Mouse (Mus musculus) heart, embryonic 14.5 days (tissue): ENCODE measurements around the gene Gm4969. TPM values are rescaled to one million over a fixed set of nuclear protein-coding genes. Genes with fewer than 3 reads are reported as not detected.
"Not testable (repeated sequence)": the region's sequence is repeated elsewhere in the genome, so short reads cannot be mapped to it uniquely, and the experiment has no call there.

Experiments
- ATAC-seq: fragments of 200-750 bp; cut with Nextera tagmentation; 2 replicates; pipeline ENCODE4 v1.8.0; 2017; ENCODE audit warnings: low read depth, moderate TSS enrichment; ENCODE audit not compliant: insufficient number of reproducible peaks, insufficient read depth, low FRiP score
- H3K27ac ChIP-seq, 2 experiments: fragments of 200-500 bp in 1 of 2; fragments of 300-500 bp in 1 of 2; sonication (generic) in 1 of 2; replicated peaks in 1 of 2; 2 replicates each; pipeline ENCODE4 v1.5.1; 2012 to 2014; ENCODE audit warnings: low read depth in 2 of 2, low read length in 2 of 2, control low read depth in 1 of 2, mild to moderate bottlenecking in 1 of 2, mixed read lengths in 1 of 2; ENCODE audit not compliant: control insufficient read depth in 1 of 2, insufficient read depth in 1 of 2
- H3K27me3 ChIP-seq: fragments of 300-500 bp; sonication (generic); 2 replicates; pipeline ENCODE4 v1.6.1; 2014; ENCODE audit warnings: mild to moderate bottlenecking, low read length, control low read depth; ENCODE audit not compliant: control insufficient read depth, insufficient read depth
- H3K36me3 ChIP-seq: fragments of 300-500 bp; sonication (generic); 2 replicates; pipeline ENCODE4 v1.6.1; 2014; ENCODE audit warnings: mild to moderate bottlenecking, control low read depth, low read length, mixed read lengths; ENCODE audit not compliant: control insufficient read depth, insufficient read depth
- H3K4me1 ChIP-seq, 2 experiments: fragments of 200-500 bp in 1 of 2; fragments of 300-500 bp in 1 of 2; sonication (generic) in 1 of 2; 2 replicates each; pipeline ENCODE4 v1.6.1; 2012 to 2014; ENCODE audit warnings: low read length in 2 of 2, control low read depth in 1 of 2, mixed read lengths in 1 of 2; ENCODE audit not compliant: control insufficient read depth in 2 of 2, insufficient read depth in 2 of 2
- H3K4me2 ChIP-seq: fragments of 300-500 bp; sonication (generic); 2 replicates; pipeline ENCODE4 v1.6.1; 2014; ENCODE audit warnings: mild to moderate bottlenecking, low read length
- H3K4me3 ChIP-seq, 2 experiments: fragments of 200-500 bp in 1 of 2; fragments of 300-500 bp in 1 of 2; sonication (generic) in 1 of 2; 2 replicates each; pipeline ENCODE4 v1.5.1; 2012 to 2014; ENCODE audit warnings: low read length in 2 of 2, mild to moderate bottlenecking in 2 of 2, control low read depth in 1 of 2, low read depth in 1 of 2, moderate library complexity in 1 of 2; ENCODE audit not compliant: control insufficient read depth in 1 of 2, insufficient read depth in 1 of 2
- H3K9ac ChIP-seq: fragments of 300-500 bp; sonication (generic); 2 replicates; pipeline ENCODE4 v1.6.1; 2014; ENCODE audit warnings: mild to moderate bottlenecking, low read length
- H3K9me3 ChIP-seq: fragments of 300-500 bp; sonication (generic); 2 replicates; pipeline ENCODE4 v1.6.1; 2016; ENCODE audit warnings: low read length, control low read depth; ENCODE audit not compliant: control insufficient read depth
- WGBS: fragments of 180-500 bp; shearing (Covaris S2); extraction: QIAGEN DNeasy Blood & Tissue Kit; methylation state at CpG from one replicate; pipeline ENCODE4 v1.1.7; 2014; 5-methylcytosine and 5-hydroxymethylcytosine counted together
- polyA plus RNA-seq: library from polyadenylated mRNA; unstranded; fragments of >200 nt; fragmentation: Nextera tagmentation; extraction: Ambion mirVana; gene quantifications from 2 replicates; pipeline ENCODE4 v1.2.1, GENCODE M21; 2014

The Gm4969 gene
- polyA plus RNA-seq, 1 experiment from 2014 or later = 1.2 TPM

DNA sequence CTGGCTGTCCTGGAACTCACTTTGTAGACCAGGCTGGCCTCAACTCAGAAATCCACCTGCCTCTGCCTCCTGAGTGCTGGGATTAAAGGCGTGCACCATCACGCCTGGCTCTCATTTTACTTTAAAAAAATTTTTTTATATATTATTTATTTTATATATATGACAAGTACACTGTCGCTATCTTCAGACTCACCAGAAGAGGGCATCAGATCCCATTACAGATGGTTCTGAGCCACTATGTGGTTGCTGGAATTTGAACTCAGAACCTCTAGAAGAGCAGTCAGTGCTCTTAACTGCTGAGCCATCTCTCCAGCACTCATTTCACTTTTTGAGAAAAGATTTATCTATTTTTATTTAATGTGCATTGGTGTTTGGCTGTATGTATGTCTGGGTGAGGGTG lies 47.1 kb downstream of the Gm4969 start:
- H3K9ac ChIP-seq, H3K36me3 ChIP-seq, H3K27ac ChIP-seq, ATAC-seq, H3K4me1 ChIP-seq, H3K4me3 ChIP-seq, H3K4me2 ChIP-seq, H3K9me3 ChIP-seq: not testable (repeated sequence)
- WGBS = 51% methylated on average over 3 of the region's 3 CpGs
- peaks cover 15% of the 10 kb centered on the region for H3K27me3 ChIP-seq

DNA sequence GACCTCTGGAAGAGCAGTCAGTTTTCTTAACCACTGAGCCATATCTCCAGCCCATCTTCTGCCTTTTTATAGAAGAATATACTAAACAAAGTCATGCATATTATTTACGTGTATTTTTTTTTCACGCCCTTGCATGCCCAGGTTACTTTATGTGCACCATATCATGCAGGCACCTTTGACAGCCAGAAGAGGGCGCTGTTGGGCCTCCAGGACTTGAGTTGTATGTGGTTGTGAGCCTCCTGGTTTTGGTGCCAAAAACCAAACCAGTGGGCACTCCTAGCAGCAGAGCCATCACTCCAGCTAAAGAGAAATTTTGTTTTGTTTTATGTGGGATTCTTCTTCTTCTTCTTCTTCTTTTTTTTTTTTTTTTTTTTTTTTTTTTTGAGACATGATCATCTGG lies 48.7 kb downstream of the Gm4969 start:
- no peak overlapping the region for H3K27ac ChIP-seq
- no peak for ATAC-seq
- no peak overlapping the region for H3K9ac ChIP-seq
- H3K4me3 ChIP-seq = no peak overlapping the region
- H3K4me1 ChIP-seq = no peaks in the 10 kb centered on the region
- no peaks in the 10 kb centered on the region for H3K36me3 ChIP-seq
- H3K27me3 ChIP-seq = peaks cover 30% of the 10 kb centered on the region
- 49% methylated on average over 3 of the region's 3 CpGs for WGBS
- no peaks in the 10 kb centered on the region for H3K9me3 ChIP-seq
- H3K4me2 ChIP-seq = no peak overlapping the region

DNA sequence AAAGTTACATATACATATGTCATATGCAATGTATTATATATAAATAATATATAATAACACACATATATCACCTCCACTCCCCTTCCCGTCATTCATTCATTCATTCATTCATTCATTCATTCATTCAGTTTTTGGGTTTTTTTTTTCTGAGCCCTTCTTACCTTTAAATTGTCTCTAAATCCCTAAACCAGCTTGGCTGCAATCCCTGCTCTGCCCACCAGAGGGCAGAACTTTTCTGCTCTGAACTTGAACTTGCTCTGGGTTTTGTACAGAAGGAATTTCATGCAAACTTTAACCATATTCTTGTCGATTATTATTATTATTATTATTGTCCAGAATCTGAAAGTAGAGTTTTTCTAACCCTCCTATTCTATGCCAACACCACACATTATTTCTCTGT lies 49.5 kb downstream of the Gm4969 start:
- ATAC-seq = no peak
- no peaks in the 10 kb centered on the region for H3K9me3 ChIP-seq
- H3K36me3 ChIP-seq = no peaks in the 10 kb centered on the region
- no peak overlapping the region for H3K9ac ChIP-seq
- H3K4me2 ChIP-seq = no peak overlapping the region
- no peak overlapping the region for H3K4me3 ChIP-seq
- peaks cover 34% of the 10 kb centered on the region for H3K27me3 ChIP-seq
- H3K27ac ChIP-seq = no peak overlapping the region
- 1% methylated on average over 2 of the region's 2 CpGs for WGBS
- no peaks in the 10 kb centered on the region for H3K4me1 ChIP-seq

DNA sequence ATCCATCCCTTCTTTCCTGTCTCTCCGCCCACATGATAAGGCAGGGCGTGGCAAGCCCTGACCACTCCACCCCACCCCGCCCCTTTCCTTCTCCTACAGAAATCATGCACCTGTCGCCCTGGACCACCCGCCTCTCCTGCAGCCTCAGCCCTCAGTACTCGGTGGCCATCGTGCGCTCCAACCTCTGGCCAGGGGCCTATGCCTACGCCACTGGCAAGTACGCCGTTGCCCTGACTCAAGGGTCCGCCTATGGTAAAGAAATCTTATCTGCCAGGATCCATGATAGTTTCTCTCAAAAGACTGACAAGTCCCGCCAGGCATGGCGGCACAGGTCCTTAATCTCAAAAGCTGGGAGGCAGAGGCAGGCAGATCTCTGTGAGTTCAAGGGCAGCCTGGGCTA lies 50.2 kb downstream of the Gm4969 start:
- H3K27ac ChIP-seq = no peak overlapping the region
- 60% methylated on average over 11 of the region's 14 CpGs for whole genome bisulfite sequencing
- no peak overlapping the region for H3K4me3 ChIP-seq
- no peaks in the 10 kb centered on the region for H3K36me3 ChIP-seq
- H3K9ac ChIP-seq = no peak overlapping the region
- ATAC-seq = no peak
- peaks cover 34% of the 10 kb centered on the region for H3K27me3 ChIP-seq
- H3K4me1 ChIP-seq = no peaks in the 10 kb centered on the region
- no peaks in the 10 kb centered on the region for H3K9me3 ChIP-seq
- no peak overlapping the region for H3K4me2 ChIP-seq

DNA sequence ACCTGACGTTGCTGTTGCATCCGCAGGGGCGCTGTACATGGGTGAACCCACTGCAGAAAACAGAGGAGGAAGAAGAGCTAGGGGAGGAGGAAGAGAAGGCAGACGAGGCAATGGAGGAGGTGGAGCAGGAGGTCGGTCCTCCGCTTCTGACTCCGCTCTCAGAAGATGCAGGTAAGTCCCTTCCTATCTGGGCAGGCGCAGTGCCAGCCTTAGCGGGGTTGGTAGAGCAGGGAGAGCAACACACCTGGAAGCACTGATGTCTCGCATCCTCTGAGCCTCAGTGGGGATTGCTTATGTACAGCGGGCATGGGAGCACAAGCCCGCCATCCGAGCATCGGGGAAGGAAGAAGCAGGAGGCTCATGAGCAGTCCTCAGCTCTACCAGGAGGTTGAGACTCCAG lies 51.1 kb downstream of the Gm4969 start:
- H3K4me1 ChIP-seq = no peaks in the 10 kb centered on the region
- 43% methylated on average over 14 of the region's 14 CpGs for WGBS
- no peak overlapping the region for H3K9ac ChIP-seq
- no peak overlapping the region for H3K4me2 ChIP-seq
- H3K27ac ChIP-seq = no peak overlapping the region
- H3K4me3 ChIP-seq = no peak overlapping the region
- ATAC-seq = no peak
- no peaks in the 10 kb centered on the region for H3K36me3 ChIP-seq
- H3K27me3 ChIP-seq = peaks cover 34% of the 10 kb centered on the region
- no peaks in the 10 kb centered on the region for H3K9me3 ChIP-seq

DNA sequence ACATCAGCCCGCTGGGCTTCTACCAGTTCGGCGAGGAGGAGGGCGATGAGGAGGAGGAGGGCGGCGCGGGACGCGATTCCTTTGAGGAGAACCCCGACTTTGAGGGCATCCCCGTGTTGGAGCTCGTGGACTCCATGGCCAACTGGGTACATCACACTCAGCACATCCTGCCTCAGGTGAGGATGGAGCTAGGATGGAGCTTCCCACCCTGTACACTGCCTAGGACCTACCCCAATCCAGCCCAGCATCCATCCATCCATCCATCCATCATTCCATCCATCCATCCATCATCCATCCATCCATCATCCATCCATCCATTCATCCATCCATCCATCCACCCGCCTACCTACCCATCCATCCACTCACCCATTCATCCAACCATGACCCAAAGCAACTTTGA lies 52.3 kb downstream of the Gm4969 start:
- no peaks in the 10 kb centered on the region for H3K9me3 ChIP-seq
- H3K27me3 ChIP-seq = peaks cover 34% of the 10 kb centered on the region
- H3K4me2 ChIP-seq = peak overlapping the region; percentile 12; the same call in 1 of the 2 replicates
- 43% methylated on average over 13 of the region's 13 CpGs for WGBS
- H3K36me3 ChIP-seq = no peaks in the 10 kb centered on the region
- ATAC-seq = no peak
- H3K4me1 ChIP-seq = no peaks in the 10 kb centered on the region
- no peak overlapping the region for H3K4me3 ChIP-seq
- no peak overlapping the region for H3K27ac ChIP-seq
- H3K9ac ChIP-seq = no peak overlapping the region

DNA sequence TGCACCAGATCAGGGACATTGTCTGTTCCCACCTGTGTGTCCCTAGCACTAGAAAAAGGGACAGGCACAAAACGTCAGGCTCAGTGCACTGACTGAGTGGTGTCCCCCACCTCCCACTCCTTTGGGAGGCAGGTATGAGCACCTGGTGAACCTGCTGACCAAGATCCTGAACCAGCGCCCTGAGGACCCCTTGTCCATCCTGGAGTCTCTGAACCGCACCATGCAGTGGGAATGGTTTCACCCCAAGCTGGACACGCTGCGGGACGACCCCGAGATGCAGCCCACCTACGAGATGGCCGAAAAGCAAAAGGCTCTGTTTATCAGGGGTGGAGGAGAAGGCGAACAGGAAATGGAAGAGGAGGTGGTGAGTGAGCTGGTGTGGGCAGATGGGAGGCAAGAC lies 60.8 kb downstream of the Gm4969 start:
- Histone ChIP-seq H3K9ac (no peak overlapping the region), H3K27ac (no peak overlapping the region), H3K27me3 (no peaks in the 10 kb centered on the region), H3K9me3 (no peaks in the 10 kb centered on the region), H3K4me1 (peaks cover 0 to 5% of the 10 kb centered on the region in 2 experiments; a peak in 1 of 4 replicates), H3K4me3 (no peak overlapping the region), H3K4me2 (no peak overlapping the region), H3K36me3 (peaks cover 10% of the 10 kb centered on the region)
- no peak for ATAC-seq
- 81% methylated on average over 10 of the region's 10 CpGs for WGBS

DNA sequence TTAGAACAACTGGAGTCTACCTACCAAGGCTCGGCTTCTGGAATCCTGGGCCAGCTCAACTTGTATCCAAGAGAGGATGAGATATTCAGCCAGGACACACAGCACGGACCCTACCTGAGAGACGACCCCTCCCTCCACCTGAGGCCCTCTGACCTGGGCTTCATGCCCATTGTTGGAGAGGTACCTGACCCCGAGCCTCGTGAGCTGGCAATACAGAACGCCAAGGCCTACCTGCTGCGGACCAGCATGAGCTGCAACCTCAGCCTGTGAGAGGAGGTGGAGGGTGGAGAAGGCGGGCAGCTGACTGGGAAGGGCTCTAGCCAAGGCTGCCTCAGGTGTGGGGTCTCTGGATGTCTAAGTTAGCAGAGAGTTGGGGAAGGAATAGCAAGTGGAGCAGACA lies 63.1 kb downstream of the Gm4969 start:
- ATAC-seq = no peak
- no peak overlapping the region for H3K4me2 ChIP-seq
- no peaks in the 10 kb centered on the region for H3K9me3 ChIP-seq
- no peak overlapping the region for H3K9ac ChIP-seq
- 90% methylated on average over 8 of the region's 8 CpGs for WGBS
- no peak overlapping the region for H3K27ac ChIP-seq
- peaks cover 0 to 5% of the 10 kb centered on the region in 2 experiments; a peak in 1 of 4 replicates for H3K4me1 ChIP-seq
- no peak overlapping the region for H3K4me3 ChIP-seq
- no peaks in the 10 kb centered on the region for H3K27me3 ChIP-seq
- peaks cover 33% of the 10 kb centered on the region for H3K36me3 ChIP-seq
